Mouse (Mus musculus) brown adipose tissue, adult 24 weeks (tissue): ENCODE measurements at regions not wholly inside any gene's neighbourhood (a gene's known extent, or its start where the extent isn't known, plus 50 kb on each side); places are given as distances from the start of the nearest gene placed in this dataset.

ENCODE experiments used
- H3K27ac ChIP-seq: fragments of 200-500 bp; replicated peaks from 2 replicates; pipeline ENCODE4 v1.5.1; 2012; ENCODE audit warnings: low read depth, mild to moderate bottlenecking, low read length
- H3K4me1 ChIP-seq: fragments of 200-500 bp; 2 replicates; pipeline ENCODE4 v1.6.1; 2012; ENCODE audit warnings: low read length, mixed read lengths; ENCODE audit not compliant: control insufficient read depth, insufficient read depth, insufficient read length
- H3K4me3 ChIP-seq: fragments of 200-500 bp; 2 replicates; pipeline ENCODE4 v1.5.1; 2012; ENCODE audit warnings: low read depth, mild to moderate bottlenecking, low read length, moderate library complexity; ENCODE audit not compliant: insufficient read depth

- no peak overlapping the region for H3K4me3 ChIP-seq
- no peak overlapping the region for H3K27ac ChIP-seq
- no peaks in the 10 kb centered on the region for H3K4me1 ChIP-seq
Measured at GRCm38 (mm10) chr9:41700683-41701082, 423.4 kb downstream of the Sorl1 start.

GRCm38 (mm10) chr9:41699031-41699430 lies 425.1 kb downstream of the Sorl1 start:
- no peaks in the 10 kb centered on the region for H3K4me1 ChIP-seq
- H3K4me3 ChIP-seq, result no peak overlapping the region
- H3K27ac ChIP-seq, result no peak overlapping the region

GRCm38 (mm10) chr9:41697611-41698467 lies 426.3 kb downstream of the Sorl1 start:
- no peak overlapping the region for H3K27ac ChIP-seq
- no peaks in the 10 kb centered on the region for H3K4me1 ChIP-seq
- no peak overlapping the region for H3K4me3 ChIP-seq

- Histone ChIP-seq H3K27ac (no peak overlapping the region), H3K4me3 (no peak overlapping the region), H3K4me1 (no peaks in the 10 kb centered on the region)
Measured at GRCm38 (mm10) chr9:41697160-41697559, 426.9 kb downstream of the Sorl1 start.

GRCm38 (mm10) chr9:41682911-41683310 lies 441.2 kb downstream of the Sorl1 start:
- Histone ChIP-seq H3K27ac (no peak overlapping the region), H3K4me1 (no peaks in the 10 kb centered on the region), H3K4me3 (no peak overlapping the region)

- Histone ChIP-seq H3K27ac (no peak overlapping the region), H3K4me3 (no peak overlapping the region), H3K4me1 (no peaks in the 10 kb centered on the region)
Measured at GRCm38 (mm10) chr9:41675656-41676055, 448.4 kb downstream of the Sorl1 start.

- no peak overlapping the region for H3K4me3 ChIP-seq
- H3K4me1 ChIP-seq, result no peaks in the 10 kb centered on the region
- H3K27ac ChIP-seq, result no peak overlapping the region
Measured at GRCm38 (mm10) chr9:41672958-41673357, 451.1 kb downstream of the Sorl1 start.

GRCm38 (mm10) chr9:41668741-41669140 lies 455.4 kb downstream of the Sorl1 start:
- no peak overlapping the region for H3K4me3 ChIP-seq
- no peak overlapping the region for H3K27ac ChIP-seq
- H3K4me1 ChIP-seq, result no peaks in the 10 kb centered on the region

- Histone ChIP-seq H3K4me3 (no peak overlapping the region), H3K27ac (no peak overlapping the region), H3K4me1 (no peaks in the 10 kb centered on the region)
Measured at GRCm38 (mm10) chr9:41665000-41665685, 459.0 kb downstream of the Sorl1 start.

- Histone ChIP-seq H3K4me3 (no peak overlapping the region), H3K27ac (no peak overlapping the region), H3K4me1 (no peaks in the 10 kb centered on the region)
Measured at GRCm38 (mm10) chr9:41660576-41660975, 463.5 kb downstream of the Sorl1 start.

- Histone ChIP-seq H3K4me1 (no peaks in the 10 kb centered on the region), H3K4me3 (no peak overlapping the region), H3K27ac (no peak overlapping the region)
Measured at GRCm38 (mm10) chr9:41660011-41660410, 464.1 kb downstream of the Sorl1 start.

GRCm38 (mm10) chr9:41631564-41632205 lies 470.2 kb upstream of the Ubash3b start:
- Histone ChIP-seq H3K27ac (no peak overlapping the region), H3K4me1 (no peaks in the 10 kb centered on the region), H3K4me3 (no peak overlapping the region)

- H3K27ac ChIP-seq, result no peak overlapping the region
- no peaks in the 10 kb centered on the region for H3K4me1 ChIP-seq
- H3K4me3 ChIP-seq, result no peak overlapping the region
Measured at GRCm38 (mm10) chr9:41621341-41621740, 459.8 kb upstream of the Ubash3b start.

- Histone ChIP-seq H3K4me3 (no peak overlapping the region), H3K27ac (no peak overlapping the region), H3K4me1 (no peaks in the 10 kb centered on the region)
Measured at GRCm38 (mm10) chr9:41614002-41614401, 452.5 kb upstream of the Ubash3b start.

- H3K4me3 ChIP-seq, result no peak overlapping the region
- H3K27ac ChIP-seq, result no peak overlapping the region
- H3K4me1 ChIP-seq, result no peaks in the 10 kb centered on the region
Measured at GRCm38 (mm10) chr9:41612802-41613550, 451.5 kb upstream of the Ubash3b start.
